Mouse (Mus musculus) brain, embryonic 18.5 days (tissue): ENCODE data around the gene Dlgap3.
A peak's percentile ranks its signal among the peaks of the same experiment; 100 is the strongest.

Experiments
- DNase-seq: peaks from one replicate; pipeline ENCODE4 v3.0.0-alpha.2; 2012; ENCODE audit warnings: low read depth, low spot score

Gene Dlgap3

DNA sequence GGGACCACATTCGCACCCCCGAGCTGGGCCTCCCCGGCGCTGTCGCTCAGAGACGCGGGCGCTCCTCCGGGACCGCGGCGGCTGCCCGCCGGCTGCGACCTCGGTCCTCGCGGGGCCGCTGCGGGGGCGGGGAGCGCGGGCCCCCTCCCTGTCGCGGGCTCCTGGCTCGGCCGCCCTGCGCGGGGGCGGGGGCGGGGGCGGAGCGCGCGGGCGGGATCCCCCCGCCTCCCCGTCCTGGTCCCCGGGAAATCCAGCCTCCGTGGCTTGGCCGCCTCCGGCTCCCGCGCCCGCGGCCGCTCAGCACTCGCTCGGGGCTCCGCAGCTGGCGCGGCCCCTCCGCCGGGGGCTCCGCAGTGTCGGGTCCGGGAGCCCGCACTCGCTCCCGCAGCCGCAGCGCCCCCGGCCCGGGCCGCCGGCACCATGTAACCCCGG, at the start of gene Dlgap3:
Gene Dlgap3 (plus strand): TSS at position 291 of the 432 bp plus-strand sequence.
- no peak for DNase-seq

DNA sequence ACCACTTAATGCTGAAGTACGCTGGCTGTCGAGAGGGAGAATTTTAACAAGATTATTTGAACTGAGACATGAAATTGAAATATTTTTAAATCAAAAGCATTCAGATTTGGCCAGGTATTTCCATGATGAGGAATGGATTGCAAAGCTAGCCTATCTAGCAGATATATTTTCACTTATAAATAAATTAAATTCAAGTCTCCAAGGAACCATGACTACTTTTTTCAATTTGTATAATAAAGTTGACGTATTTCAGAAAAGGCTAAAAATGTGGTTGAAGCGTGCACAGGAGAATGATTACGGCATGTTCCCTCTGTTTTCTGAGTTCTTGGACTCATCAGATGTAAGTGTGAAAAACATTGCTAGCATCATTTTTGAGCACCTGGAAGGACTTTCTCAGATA, 45.6 kb upstream of the Dlgap3 start, which contains the start of gene Tmem35b:
Gene Tmem35b (plus strand): TSS at position 301 of the 400 bp plus-strand sequence.
- no peak for DNase-seq

DNA sequence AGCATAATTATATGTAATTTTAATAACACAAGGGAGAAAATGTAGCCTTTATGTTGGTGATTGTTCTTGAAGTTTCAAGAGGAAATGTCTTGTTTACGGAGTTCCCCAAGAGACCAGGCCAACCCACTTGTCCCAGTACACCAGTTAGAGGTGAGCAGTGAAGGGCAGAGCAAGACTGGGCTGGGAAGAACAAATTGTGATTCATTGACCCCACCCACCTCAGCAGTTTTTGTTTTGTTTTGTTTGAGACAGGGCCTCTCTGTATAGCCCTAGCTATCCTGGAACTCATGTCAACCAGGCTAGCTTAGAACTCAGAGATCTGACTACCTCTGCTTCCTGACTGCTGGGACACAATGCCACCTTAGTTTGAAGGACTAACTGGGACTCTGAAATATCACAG, 44.7 kb upstream of the Dlgap3 start:
- DNase-seq, result no peak

DNA sequence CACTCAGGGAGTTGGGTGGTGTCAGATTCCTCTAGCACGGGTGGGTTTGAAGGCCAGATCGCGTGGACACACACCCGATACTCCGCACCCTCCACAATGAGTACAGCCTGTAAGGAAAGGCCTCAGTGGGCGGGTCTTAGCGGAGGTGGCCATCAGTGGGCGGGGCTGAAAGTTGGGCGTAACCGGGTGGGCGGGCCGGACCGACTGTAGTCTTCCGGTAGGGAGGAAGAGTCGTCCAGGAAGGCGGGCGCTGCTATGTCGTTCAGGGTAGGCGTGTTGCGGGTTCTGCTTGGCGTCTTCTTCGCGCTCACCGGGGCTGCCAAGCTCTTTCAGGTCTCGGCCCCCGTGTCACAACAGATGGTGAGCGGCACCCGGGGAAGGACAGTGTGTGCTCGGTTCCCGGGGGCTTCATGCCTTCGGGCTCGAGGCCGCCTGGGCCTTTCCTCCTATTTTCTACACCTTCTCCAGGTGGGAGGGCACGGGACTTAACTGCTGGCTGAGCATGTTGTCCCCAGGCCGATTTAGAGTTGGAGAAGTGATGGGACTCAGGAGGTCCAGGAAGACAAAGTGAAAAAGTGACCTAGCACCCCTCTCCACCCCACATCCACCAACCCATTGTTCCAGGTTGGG, 43.1 kb upstream of the Dlgap3 start:
- DNase-seq, result peak; percentile 30

DNA sequence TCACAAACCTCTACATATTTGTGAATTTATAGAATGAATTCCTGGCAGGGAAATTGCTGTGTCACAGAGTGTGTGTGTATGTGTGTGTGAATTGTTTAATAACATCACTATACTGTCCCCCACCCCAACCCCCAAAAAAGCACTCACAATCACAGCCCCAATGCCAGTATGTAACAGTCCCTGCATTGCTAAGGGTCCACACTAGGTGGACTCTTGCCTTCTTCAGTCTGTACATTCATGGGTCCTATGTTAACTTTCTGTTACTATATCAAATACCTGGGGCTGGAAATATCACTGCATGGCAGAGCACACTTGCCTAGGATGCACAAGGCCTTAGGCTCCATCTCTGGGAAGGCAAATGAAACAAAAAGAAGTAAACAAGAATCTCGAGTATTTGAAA, 34.3 kb upstream of the Dlgap3 start:
- no peak for DNase-seq

DNA sequence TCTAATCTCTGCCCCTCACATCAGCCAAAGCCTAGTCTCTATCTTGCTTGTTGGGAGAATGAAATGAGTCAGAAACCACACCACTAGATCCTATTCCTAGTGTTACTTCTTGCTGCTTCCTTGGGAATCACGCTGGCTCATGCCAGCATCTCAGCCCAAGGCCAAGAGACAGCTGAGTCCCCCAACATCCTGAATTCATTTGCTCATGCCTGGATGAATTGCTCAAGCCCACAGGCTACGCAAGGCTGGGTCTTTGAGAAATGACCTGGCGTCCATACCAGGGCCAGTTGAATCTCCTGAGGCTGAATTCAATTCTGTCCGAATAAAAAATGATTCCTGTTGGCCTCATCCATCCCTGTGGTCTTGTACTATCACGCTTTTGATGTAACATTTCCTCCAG, 31.4 kb upstream of the Dlgap3 start:
- no peak for DNase-seq

DNA sequence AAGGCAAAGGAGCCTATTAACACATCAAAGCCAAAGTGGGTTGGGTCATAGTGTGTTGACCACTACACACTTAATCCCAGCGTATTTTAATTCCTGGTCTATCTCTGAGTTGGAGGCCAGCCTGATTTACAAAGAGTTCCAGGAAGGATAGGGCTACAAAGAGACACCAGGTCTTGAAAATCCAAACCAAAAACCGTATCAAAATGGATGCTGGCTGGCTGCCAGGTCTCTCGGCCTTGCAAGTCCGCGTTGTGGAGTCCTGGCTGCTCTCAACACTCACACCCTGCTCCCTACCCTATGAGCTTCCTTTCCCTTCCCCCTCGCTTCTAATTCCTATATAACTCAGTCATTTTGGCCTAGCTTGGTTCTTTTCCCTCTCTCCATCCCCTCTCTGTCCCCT, 30.5 kb upstream of the Dlgap3 start:
- DNase-seq, result no peak

DNA sequence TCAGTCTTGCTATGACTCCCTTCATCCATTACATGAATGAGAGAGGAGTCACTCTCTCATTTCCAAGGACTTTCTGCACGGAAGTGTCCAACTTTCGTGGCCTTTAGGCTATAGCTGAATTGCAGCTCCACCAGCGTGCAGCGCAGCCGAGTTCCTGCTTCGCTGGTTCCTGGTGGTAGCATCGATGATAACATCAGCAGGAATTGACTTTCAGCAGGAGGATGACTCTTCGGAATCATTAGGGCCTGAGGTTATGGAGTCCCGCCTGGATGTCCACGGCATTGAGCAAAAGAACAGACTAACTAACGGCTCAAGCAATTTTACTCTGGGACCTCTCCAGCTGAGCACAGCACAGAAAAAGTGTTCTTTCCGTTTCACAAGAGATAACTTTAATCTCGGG, 19.0 kb upstream of the Dlgap3 start:
- DNase-seq, result no peak

DNA sequence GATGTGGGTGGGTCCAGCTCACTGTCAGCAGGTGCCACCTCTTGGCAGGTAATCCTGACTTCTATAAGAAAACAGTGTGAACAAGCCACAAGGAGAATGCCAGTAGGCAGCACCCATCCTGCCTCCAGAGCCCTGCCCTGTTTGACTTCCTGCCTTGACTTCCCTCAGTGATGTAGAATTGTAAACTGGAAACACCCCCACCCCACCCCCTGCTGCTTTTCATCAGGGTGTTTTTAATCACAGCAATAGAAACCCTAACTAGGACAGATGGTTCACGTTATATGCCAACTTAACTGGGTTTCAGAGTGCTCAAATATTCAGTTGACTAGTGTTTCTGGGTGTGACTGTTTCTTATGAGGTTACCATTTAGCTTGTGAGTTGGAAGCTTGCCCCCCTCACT, 15.7 kb upstream of the Dlgap3 start:
- DNase-seq, result no peak

DNA sequence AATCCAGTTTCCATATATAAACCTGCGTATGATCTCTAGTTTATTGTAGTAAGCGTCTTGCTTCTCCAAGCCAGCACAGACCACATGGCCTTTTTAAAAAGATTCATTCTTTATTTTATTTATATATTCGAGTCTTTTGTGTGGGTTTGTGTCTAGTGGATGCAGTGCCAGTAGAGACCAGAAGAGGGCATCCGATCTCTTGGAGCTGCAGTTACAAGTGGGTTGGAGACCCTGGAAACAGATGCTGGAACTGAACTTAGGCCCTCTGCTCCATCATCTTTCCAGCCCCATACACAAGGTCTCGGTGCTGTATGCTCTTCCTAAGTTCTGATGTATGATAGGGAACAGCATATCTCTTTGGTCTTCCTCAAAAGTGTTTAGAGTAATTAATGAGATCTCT, 13.2 kb upstream of the Dlgap3 start:
- DNase-seq, result no peak

DNA sequence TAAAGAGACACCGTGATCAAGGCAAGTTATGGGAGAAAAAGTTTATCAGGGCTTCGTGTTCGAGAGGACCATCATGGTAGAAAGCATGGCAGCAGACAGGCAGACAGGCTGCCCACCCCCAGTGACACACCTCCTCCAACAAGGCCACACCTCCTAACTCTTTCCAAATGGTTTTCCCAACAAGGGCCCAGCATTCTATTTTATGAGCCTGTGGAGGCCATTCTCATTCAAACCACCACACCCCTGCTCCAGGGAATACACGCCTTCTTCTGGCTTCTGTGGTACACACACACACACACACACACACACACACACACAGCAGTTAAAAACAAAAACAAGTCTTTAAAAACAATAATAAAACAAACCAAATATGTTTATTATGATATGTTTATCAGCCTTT, 11.3 kb upstream of the Dlgap3 start:
- no peak for DNase-seq

DNA sequence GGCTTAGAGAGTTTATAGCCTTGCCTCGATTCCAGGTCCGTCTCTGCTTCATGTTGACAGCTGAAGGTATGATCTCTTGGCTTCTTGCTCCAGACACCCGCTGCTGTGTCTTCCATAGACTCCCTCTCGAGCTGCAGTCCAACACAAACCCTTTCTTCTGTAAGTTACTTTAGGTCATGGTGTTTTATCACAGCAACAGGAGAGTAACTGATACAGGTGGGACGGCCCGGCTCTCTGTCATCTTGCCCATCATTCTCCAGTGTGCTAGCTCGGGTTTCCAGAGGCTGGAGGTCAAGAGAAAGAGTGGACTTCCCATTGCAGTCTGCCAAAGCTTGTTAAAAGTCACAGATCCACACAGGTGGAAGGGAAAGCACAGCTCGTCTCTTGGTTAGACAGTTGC, 5.1 kb upstream of the Dlgap3 start:
- DNase-seq, result no peak

DNA sequence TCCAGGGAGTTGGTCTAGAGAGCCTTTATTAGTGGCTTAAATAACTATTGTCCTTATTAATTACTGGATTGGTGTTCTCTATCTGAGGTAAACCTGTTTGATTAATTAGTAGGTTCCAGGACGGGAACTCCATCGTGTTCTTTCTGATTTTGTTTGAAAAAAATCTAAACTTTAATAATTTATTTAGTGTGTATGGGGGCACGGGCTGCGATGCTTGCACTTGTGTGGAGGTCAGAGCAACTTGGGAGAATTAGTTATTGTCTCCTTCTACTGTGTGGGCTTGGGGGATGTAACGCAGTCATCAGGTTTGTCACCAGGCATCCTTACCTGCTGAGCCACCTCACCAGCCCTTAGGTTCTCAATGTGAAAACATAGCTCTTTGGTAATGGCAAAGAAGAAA, 1.9 kb upstream of the Dlgap3 start:
- no peak for DNase-seq

DNA sequence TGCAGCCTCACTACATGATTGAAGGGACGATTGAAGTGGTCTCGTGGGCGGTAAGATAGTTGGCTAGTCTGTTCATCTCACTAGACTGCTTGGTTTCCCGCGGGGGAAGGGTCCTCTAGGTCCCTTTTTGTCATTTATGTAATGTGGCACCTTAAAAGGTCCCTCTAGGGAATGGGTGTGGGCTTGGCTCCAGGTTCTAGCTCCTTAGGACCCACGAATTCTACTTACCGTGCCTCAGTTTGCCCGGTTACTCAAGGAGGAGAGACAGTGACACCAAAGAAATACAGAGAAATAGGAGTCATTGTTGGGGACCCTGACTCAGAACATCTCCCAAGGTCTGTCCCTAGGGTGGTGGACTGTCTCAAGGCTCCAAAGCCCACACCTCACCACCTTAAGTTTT, 1.3 kb upstream of the Dlgap3 start:
- no peak for DNase-seq

DNA sequence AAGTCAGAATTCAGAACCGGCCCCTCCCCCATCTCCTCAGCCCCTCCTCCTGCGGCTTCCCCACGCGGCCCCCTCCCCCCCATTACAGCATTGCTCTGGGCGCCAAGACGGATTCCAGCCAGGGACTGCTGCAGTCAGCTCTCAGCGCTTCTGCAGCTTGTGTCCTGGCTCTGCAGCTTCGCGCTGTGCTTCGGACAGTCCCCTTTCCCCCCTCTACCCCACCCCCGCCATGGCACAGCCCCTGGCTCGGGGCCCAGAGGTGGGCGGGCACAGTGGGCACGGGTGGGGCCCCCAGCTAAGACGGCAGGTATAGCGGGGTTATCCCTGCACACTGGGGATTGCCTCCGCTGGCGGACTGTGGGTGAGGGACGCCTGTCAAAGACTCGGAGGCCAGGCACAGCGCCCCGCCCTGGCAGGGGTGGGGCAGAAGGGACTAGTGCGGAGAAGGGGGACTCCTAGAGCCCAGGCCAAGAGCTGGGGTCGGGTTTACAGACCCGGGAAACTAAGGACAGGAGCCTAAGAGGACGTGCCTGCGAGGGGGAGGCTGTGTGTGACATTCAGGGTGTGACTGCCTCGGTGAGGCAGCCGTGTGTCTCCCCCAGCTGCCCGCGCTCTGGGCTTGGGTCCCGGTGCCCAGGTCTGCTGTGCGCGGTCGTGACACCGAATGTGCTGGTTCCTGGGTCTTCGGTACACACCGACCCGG, 642 bp upstream of the Dlgap3 start:
- DNase-seq, result no peak

DNA sequence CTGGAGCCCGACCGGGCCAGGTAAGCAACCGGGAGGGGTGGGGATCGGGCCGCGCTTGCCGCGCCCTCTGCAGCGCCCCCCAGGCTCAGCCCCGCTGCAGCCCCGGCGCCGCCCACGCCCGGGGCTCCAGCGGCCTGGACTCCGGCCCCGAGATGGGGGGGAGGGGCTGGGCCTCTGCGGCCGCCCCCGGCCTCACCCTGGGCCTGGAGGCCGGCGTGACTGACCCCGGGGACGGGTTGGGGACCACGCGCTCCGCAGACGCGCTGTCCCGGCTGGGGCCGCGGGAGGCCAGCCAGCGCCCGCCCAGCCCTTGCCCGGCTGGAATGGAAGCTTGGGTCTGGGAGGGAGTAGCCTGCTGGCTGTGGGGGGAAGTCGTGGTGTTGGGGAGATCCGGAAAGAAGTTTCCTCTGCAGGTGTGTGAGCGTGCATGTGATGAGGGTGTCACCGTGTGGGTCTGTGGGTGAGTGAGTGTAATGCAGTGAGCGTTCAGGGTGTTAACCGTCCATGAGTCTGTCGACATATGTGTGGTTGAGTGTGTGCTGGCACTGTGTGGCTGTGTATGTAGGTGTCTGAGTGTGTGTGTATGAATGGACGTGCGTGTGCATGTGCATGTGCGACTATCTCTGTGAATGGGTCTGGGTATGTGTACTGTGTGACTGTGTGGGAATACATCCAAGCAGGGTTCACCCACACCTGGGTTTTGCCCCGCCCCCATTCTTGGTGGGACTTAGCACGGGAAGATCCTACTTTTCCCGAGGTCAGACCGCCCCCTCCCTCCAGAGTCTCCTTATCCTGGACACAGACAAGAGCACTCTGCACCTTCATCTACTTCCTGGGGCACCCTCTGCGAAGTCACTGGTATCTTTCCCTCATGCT, 580 bp downstream of the Dlgap3 start:
- no peak for DNase-seq

DNA sequence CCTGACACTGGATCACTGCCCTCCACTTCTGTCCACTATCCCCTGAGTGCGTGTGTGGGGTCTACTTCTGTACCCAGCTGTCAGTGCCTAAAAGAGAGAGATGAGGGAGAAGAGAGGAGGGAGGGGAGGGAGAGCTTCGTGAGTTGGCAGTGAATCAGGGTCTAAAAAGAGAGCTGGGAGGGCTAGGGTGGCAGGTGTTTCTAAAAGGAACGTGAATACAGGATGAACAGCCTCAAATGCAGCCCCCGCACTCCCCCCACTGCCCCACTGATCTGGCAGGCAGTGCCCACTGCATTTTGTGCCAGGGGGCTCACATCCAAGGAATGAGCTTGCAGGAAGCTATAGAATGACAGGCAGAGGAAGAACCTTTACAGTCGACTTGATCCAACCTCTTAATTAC, 1.9 kb downstream of the Dlgap3 start:
- DNase-seq, result no peak

DNA sequence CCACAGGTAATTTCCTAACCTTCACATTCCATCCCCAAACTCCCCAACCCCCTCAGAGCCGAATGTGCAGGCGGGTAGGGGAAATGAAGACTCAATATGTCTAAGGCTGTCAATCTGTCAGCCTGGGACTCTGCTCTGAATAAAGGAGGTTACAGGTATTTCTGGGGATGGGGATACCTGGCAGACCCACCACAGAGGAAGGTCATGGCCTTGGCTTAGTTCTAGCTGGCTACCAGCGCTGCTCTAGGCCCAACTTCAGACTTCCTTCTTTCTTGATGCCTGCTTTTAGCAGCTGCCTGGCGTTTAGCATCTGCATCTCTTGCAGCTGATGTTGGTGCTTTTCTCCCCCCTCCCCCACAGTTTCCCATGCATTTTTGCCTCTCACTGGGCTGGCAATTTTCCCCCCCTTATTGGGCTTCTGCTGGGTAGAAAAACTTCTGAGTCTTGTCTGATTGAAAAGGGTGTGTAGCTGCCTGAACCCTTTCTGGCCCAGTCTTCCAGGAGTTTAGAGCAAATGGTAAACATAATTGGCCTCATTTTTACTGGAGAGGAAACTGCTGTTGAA, 2.4 kb downstream of the Dlgap3 start:
- no peak for DNase-seq

DNA sequence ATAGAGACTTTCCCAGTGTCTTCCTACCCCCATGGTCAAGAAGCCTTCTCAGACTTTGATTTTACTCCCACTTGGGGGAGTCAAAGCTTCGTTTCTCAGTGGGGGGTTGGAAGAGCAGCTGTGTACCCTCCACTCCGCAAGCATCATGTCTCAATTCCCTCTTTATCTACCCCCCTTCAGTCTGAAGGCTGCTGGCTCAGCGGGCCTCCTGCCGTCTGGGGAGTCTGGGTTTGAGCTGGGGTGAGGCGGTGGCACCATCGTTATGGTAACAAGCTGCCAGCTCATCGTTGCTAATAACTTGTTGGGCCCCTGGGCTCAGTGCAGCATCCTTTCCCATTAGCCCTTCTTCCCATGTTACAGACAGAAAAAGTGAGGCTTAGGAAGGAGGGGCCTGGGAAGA, 3.1 kb downstream of the Dlgap3 start:
- DNase-seq, result no peak

DNA sequence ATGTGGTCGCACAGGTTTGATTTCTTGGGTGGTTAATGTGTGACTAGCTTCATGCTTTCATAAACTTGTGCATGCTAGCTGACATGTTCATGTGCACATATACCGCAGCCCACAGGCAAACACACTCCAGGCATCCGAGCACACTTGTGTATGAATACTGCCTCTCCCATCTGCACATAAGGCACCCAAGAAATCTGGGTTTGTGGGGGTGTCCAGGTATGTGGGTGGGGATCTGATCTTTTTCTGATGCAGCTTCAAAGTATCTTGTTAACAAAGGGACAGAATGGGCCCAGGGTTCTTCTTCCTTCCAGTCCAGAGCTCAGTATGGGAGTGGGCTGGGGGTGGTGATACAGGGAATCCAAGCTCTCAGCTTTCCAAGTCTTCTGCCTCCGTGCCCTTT, 3.6 kb downstream of the Dlgap3 start:
- DNase-seq, result no peak

DNA sequence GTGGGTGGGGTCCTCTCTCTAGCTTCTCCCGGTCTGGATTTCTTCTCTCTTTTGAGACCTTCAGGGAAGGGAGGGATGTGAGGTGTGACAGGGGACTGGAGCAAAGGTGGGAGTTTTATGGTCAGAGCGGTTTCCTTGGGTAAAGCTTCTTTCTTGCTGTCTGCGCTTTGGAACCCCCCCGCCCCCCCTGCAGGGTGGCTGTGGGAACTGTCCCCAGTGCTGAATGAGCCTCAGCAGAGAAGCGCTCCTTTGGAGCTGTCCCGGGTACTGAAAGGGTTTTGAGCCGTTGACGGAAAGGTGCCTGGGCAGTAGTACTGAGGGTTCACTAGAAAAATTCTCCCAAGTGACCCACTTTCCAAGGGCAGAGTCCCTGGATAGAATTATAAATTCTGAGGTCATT, 4.5 kb downstream of the Dlgap3 start:
- DNase-seq, result no peak
